Mouse (Mus musculus): ENCODE measurements at regions not wholly inside any gene's neighbourhood (a gene's known extent, or its start where the extent isn't known, plus 50 kb on each side); places are given as distances from the start of the nearest gene placed in this dataset.
"Not testable (repeated sequence)": the region's sequence is repeated elsewhere in the genome, so short reads cannot be mapped to it uniquely, and the experiment has no call there.

GRCm38 (mm10) chr8:5439054-5439453, 333.9 kb upstream of the Slc10a2 start:
- Histone ChIP-seq H3K4me2 (ENCODE audit: low read depth, low read length) (no peak overlapping the region), H3K4me3 (ENCODE audit: low read length) (no peak overlapping the region), H3K36me3 (ENCODE audit: control insufficient read depth, insufficient read depth, low read length) (no peaks in the 10 kb centered on the region), H3K4me1 (ENCODE audit: control insufficient read depth, insufficient read depth, low read length) (no peaks in the 10 kb centered on the region), H3K9ac (ENCODE audit: low read depth, low read length) (no peak overlapping the region), H3K27me3 (replicated peaks; ENCODE audit: control insufficient read depth, insufficient read depth, low read length) (no peaks in the 10 kb centered on the region), H3K27ac (ENCODE audit: low read length) (no peak overlapping the region), H3K9me3 (ENCODE audit: control insufficient read depth, low read length) (0 out of 2 replicates have a peak, but pooled peaks cover 3% of the 10 kb centered on the region)
- no peak for ATAC-seq
- WGBS = 53% methylated on average over 2 of the region's 2 CpGs

GRCm38 (mm10) chr8:5428303-5428971, 323.3 kb upstream of the Slc10a2 start:
- 41% methylated on average over 3 of the region's 3 CpGs for WGBS
- H3K27me3 ChIP-seq (replicated peaks; ENCODE audit: control insufficient read depth, insufficient read depth, low read length) = no peaks in the 10 kb centered on the region
- no peak overlapping the region for H3K27ac ChIP-seq (ENCODE audit: low read length)
- H3K9me3 ChIP-seq (ENCODE audit: control insufficient read depth, low read length) = no peaks in the 10 kb centered on the region
- peak; percentile 53 for ATAC-seq
- no peak overlapping the region for H3K4me2 ChIP-seq (ENCODE audit: low read depth, low read length)
- no peak overlapping the region for H3K4me3 ChIP-seq (ENCODE audit: low read length)
- H3K9ac ChIP-seq (ENCODE audit: low read depth, low read length) = no peak overlapping the region
- H3K4me1 ChIP-seq (ENCODE audit: control insufficient read depth, insufficient read depth, low read length) = no peaks in the 10 kb centered on the region
- no peaks in the 10 kb centered on the region for H3K36me3 ChIP-seq (ENCODE audit: control insufficient read depth, insufficient read depth, low read length)

GRCm38 (mm10) chr8:5416841-5417240, 311.7 kb upstream of the Slc10a2 start:
- WGBS = 45% methylated on average over 2 of the region's 2 CpGs
- ATAC-seq; H3K9ac ChIP-seq (ENCODE audit: low read depth, low read length); H3K4me3 ChIP-seq (ENCODE audit: low read length); H3K4me1 ChIP-seq (ENCODE audit: control insufficient read depth, insufficient read depth, low read length); H3K4me2 ChIP-seq (ENCODE audit: low read depth, low read length); H3K27me3 ChIP-seq (replicated peaks; ENCODE audit: control insufficient read depth, insufficient read depth, low read length); H3K27ac ChIP-seq (ENCODE audit: low read length); H3K9me3 ChIP-seq (ENCODE audit: control insufficient read depth, low read length); H3K36me3 ChIP-seq (ENCODE audit: control insufficient read depth, insufficient read depth, low read length): not testable (repeated sequence)

- 74% methylated on average over 2 of the region's 2 CpGs for WGBS
- no peaks in the 10 kb centered on the region for H3K27me3 ChIP-seq (replicated peaks; ENCODE audit: control insufficient read depth, insufficient read depth, low read length)
- H3K4me2 ChIP-seq (ENCODE audit: low read depth, low read length) = no peak overlapping the region
- no peaks in the 10 kb centered on the region for H3K9me3 ChIP-seq (ENCODE audit: control insufficient read depth, low read length)
- no peak for ATAC-seq
- no peak overlapping the region for H3K27ac ChIP-seq (ENCODE audit: low read length)
- no peak overlapping the region for H3K4me3 ChIP-seq (ENCODE audit: low read length)
- H3K4me1 ChIP-seq (ENCODE audit: control insufficient read depth, insufficient read depth, low read length) = no peaks in the 10 kb centered on the region
- no peak overlapping the region for H3K9ac ChIP-seq (ENCODE audit: low read depth, low read length)
- no peaks in the 10 kb centered on the region for H3K36me3 ChIP-seq (ENCODE audit: control insufficient read depth, insufficient read depth, low read length)
Measured at GRCm38 (mm10) chr8:5384851-5385250, 279.7 kb upstream of the Slc10a2 start.

- Histone ChIP-seq H3K4me3 (ENCODE audit: low read length) (no peak overlapping the region), H3K36me3 (ENCODE audit: control insufficient read depth, insufficient read depth, low read length) (no peaks in the 10 kb centered on the region), H3K27ac (ENCODE audit: low read length) (no peak overlapping the region), H3K9ac (ENCODE audit: low read depth, low read length) (no peak overlapping the region), H3K4me1 (ENCODE audit: control insufficient read depth, insufficient read depth, low read length) (no peaks in the 10 kb centered on the region), H3K4me2 (ENCODE audit: low read depth, low read length) (no peak overlapping the region), H3K27me3 (replicated peaks; ENCODE audit: control insufficient read depth, insufficient read depth, low read length) (no peaks in the 10 kb centered on the region), H3K9me3 (ENCODE audit: control insufficient read depth, low read length) (no peaks in the 10 kb centered on the region)
- ATAC-seq = no peak
- WGBS = 76% methylated on average over 1 of the region's 1 CpGs
Measured at GRCm38 (mm10) chr8:5378001-5378400, 272.9 kb upstream of the Slc10a2 start.

GRCm38 (mm10) chr8:5339953-5340352, 234.8 kb upstream of the Slc10a2 start:
- no peak for ATAC-seq
- no peaks in the 10 kb centered on the region for H3K4me1 ChIP-seq (ENCODE audit: control insufficient read depth, insufficient read depth, low read length)
- H3K9ac ChIP-seq (ENCODE audit: low read depth, low read length) = no peak overlapping the region
- 0 out of 2 replicates have a peak, but pooled peaks cover 3% of the 10 kb centered on the region for H3K9me3 ChIP-seq (ENCODE audit: control insufficient read depth, low read length)
- H3K27me3 ChIP-seq (replicated peaks; ENCODE audit: control insufficient read depth, insufficient read depth, low read length) = no peaks in the 10 kb centered on the region
- no peak overlapping the region for H3K27ac ChIP-seq (ENCODE audit: low read length)
- no peak overlapping the region for H3K4me2 ChIP-seq (ENCODE audit: low read depth, low read length)
- no peak overlapping the region for H3K4me3 ChIP-seq (ENCODE audit: low read length)
- H3K36me3 ChIP-seq (ENCODE audit: control insufficient read depth, insufficient read depth, low read length) = no peaks in the 10 kb centered on the region

- Histone ChIP-seq H3K9me3 (ENCODE audit: control insufficient read depth, low read length) (no peaks in the 10 kb centered on the region), H3K4me2 (ENCODE audit: low read depth, low read length) (no peak overlapping the region), H3K27ac (ENCODE audit: low read length) (no peak overlapping the region), H3K4me1 (ENCODE audit: control insufficient read depth, insufficient read depth, low read length) (no peaks in the 10 kb centered on the region), H3K4me3 (ENCODE audit: low read length) (no peak overlapping the region), H3K9ac (ENCODE audit: low read depth, low read length) (no peak overlapping the region), H3K27me3 (replicated peaks; ENCODE audit: control insufficient read depth, insufficient read depth, low read length) (no peaks in the 10 kb centered on the region), H3K36me3 (ENCODE audit: control insufficient read depth, insufficient read depth, low read length) (no peaks in the 10 kb centered on the region)
- ATAC-seq = no peak
- 74% methylated on average over 1 of the region's 1 CpGs for WGBS
Measured at GRCm38 (mm10) chr8:5314594-5314993, 209.4 kb upstream of the Slc10a2 start.

GRCm38 (mm10) chr8:5299982-5300381, 194.8 kb upstream of the Slc10a2 start:
- Histone ChIP-seq H3K27ac (ENCODE audit: low read length) (no peak overlapping the region), H3K4me2 (ENCODE audit: low read depth, low read length) (no peak overlapping the region), H3K27me3 (replicated peaks; ENCODE audit: control insufficient read depth, insufficient read depth, low read length) (no peaks in the 10 kb centered on the region), H3K36me3 (ENCODE audit: control insufficient read depth, insufficient read depth, low read length) (no peaks in the 10 kb centered on the region), H3K4me3 (ENCODE audit: low read length) (no peak overlapping the region), H3K9ac (ENCODE audit: low read depth, low read length) (no peak overlapping the region), H3K9me3 (ENCODE audit: control insufficient read depth, low read length) (no peaks in the 10 kb centered on the region), H3K4me1 (ENCODE audit: control insufficient read depth, insufficient read depth, low read length) (no peaks in the 10 kb centered on the region)
- ATAC-seq = no peak

- no peaks in the 10 kb centered on the region for H3K27me3 ChIP-seq (replicated peaks; ENCODE audit: control insufficient read depth, insufficient read depth, low read length)
- no peaks in the 10 kb centered on the region for H3K36me3 ChIP-seq (ENCODE audit: control insufficient read depth, insufficient read depth, low read length)
- H3K4me1 ChIP-seq (ENCODE audit: control insufficient read depth, insufficient read depth, low read length) = no peaks in the 10 kb centered on the region
- no peak for ATAC-seq
- H3K9ac ChIP-seq (ENCODE audit: low read depth, low read length) = no peak overlapping the region
- H3K4me2 ChIP-seq (ENCODE audit: low read depth, low read length) = no peak overlapping the region
- H3K27ac ChIP-seq (ENCODE audit: low read length) = no peak overlapping the region
- H3K4me3 ChIP-seq (ENCODE audit: low read length) = no peak overlapping the region
- H3K9me3 ChIP-seq (ENCODE audit: control insufficient read depth, low read length) = no peaks in the 10 kb centered on the region
Measured at GRCm38 (mm10) chr8:5297190-5297589, 192.0 kb upstream of the Slc10a2 start.

GRCm38 (mm10) chr8:5285708-5286161, 180.6 kb upstream of the Slc10a2 start:
- Histone ChIP-seq H3K4me1 (ENCODE audit: control insufficient read depth, insufficient read depth, low read length) (no peaks in the 10 kb centered on the region), H3K27me3 (replicated peaks; ENCODE audit: control insufficient read depth, insufficient read depth, low read length) (no peaks in the 10 kb centered on the region), H3K9me3 (ENCODE audit: control insufficient read depth, low read length) (no peaks in the 10 kb centered on the region), H3K4me3 (ENCODE audit: low read length) (no peak overlapping the region), H3K36me3 (ENCODE audit: control insufficient read depth, insufficient read depth, low read length) (no peaks in the 10 kb centered on the region), H3K9ac (ENCODE audit: low read depth, low read length) (no peak overlapping the region), H3K4me2 (ENCODE audit: low read depth, low read length) (no peak overlapping the region), H3K27ac (ENCODE audit: low read length) (no peak overlapping the region)
- 72% methylated on average over 5 of the region's 5 CpGs for WGBS
- ATAC-seq = no peak
